Mouse (Mus musculus) urinary bladder, postnatal 36 days (tissue): ENCODE measurements at regions not wholly inside any gene's neighbourhood (a gene's known extent, or its start where the extent isn't known, plus 50 kb on each side); places are given as distances from the start of the nearest gene placed in this dataset.

Source experiments
- DNase-seq, 2 experiments: peaks; one replicate each; pipeline ENCODE4 v3.0.0; 2022; ENCODE audit warnings: low spot score in 2 of 2, mixed read lengths in 1 of 2

- no peak for DNase-seq
Measured at GRCm38 (mm10) chr13:82849037-82849436, 654.8 kb upstream of the Mef2c start.

- DNase-seq, result no peak
Measured at GRCm38 (mm10) chr13:82869869-82870268, 634.0 kb upstream of the Mef2c start.

GRCm38 (mm10) chr13:82874091-82874490 is 629.7 kb upstream of the Mef2c start:
- DNase-seq, result no peak

- DNase-seq, result no peak
Measured at GRCm38 (mm10) chr13:82883368-82883767, 620.5 kb upstream of the Mef2c start.

GRCm38 (mm10) chr13:82888755-82889154 is 615.1 kb upstream of the Mef2c start:
- no peak for DNase-seq

- DNase-seq, result peak in 1 of 2 experiments; percentile 14
Measured at GRCm38 (mm10) chr13:82892731-82893130, 611.1 kb upstream of the Mef2c start.

- no peak for DNase-seq
Measured at GRCm38 (mm10) chr13:82899686-82900085, 604.1 kb upstream of the Mef2c start.

- DNase-seq, result no peak
Measured at GRCm38 (mm10) chr13:82902160-82902559, 601.7 kb upstream of the Mef2c start.

GRCm38 (mm10) chr13:82903637-82904036 is 600.2 kb upstream of the Mef2c start:
- DNase-seq, result no peak

GRCm38 (mm10) chr13:82907689-82908088 is 596.1 kb upstream of the Mef2c start:
- DNase-seq, result no peak

GRCm38 (mm10) chr13:82909151-82909550 is 594.7 kb upstream of the Mef2c start:
- DNase-seq, result no peak

GRCm38 (mm10) chr13:82912859-82913258 is 591.0 kb upstream of the Mef2c start:
- no peak for DNase-seq

- DNase-seq, result no peak
Measured at GRCm38 (mm10) chr13:82915194-82915593, 588.6 kb upstream of the Mef2c start.

GRCm38 (mm10) chr13:82930010-82930409 is 573.8 kb upstream of the Mef2c start:
- no peak for DNase-seq

- no peak for DNase-seq
Measured at GRCm38 (mm10) chr13:82937856-82938255, 566.0 kb upstream of the Mef2c start.

GRCm38 (mm10) chr13:82942691-82943341 is 561.0 kb upstream of the Mef2c start:
- DNase-seq, result no peak

GRCm38 (mm10) chr13:82946931-82947330 is 556.9 kb upstream of the Mef2c start:
- no peak for DNase-seq

- DNase-seq, result no peak
Measured at GRCm38 (mm10) chr13:82949541-82949940, 554.3 kb upstream of the Mef2c start.

GRCm38 (mm10) chr13:82962333-82962732 is 541.5 kb upstream of the Mef2c start:
- no peak for DNase-seq

GRCm38 (mm10) chr13:82971722-82972121 is 532.1 kb upstream of the Mef2c start:
- DNase-seq, result no peak

GRCm38 (mm10) chr13:82974210-82974811 is 529.5 kb upstream of the Mef2c start:
- no peak for DNase-seq

GRCm38 (mm10) chr13:83001118-83001517 is 502.7 kb upstream of the Mef2c start:
- no peak for DNase-seq

GRCm38 (mm10) chr13:83016686-83017085 is 487.1 kb upstream of the Mef2c start:
- DNase-seq, result no peak

GRCm38 (mm10) chr13:83020829-83021228 is 483.0 kb upstream of the Mef2c start:
- DNase-seq, result no peak
